Mouse (Mus musculus): ENCODE data around the gene Sf3a3. TPM values are rescaled to one million over a fixed set of nuclear protein-coding genes. Genes with fewer than 3 reads are reported as not detected.

The Sf3a3 gene
- total RNA-seq, 2 experiments from 2014 or later = 33.0 to 35.6 TPM

GRCm38 (mm10) chr4:124770624-124771023, 56.0 kb downstream of the Sf3a3 start:
- DNase-seq (ENCODE audit: extremely low spot score in 1 of 2, low spot score in 2 of 2) = no peak
- TF ChIP-seq CTCF (IDR thresholded peaks at IDR 0.05) = peak; percentile 48
- Histone ChIP-seq H3K4me3 (no peak overlapping the region), H3K27ac (no peak overlapping the region)
- intact Hi-C loops (cut with DNase I) = no loop called here

GRCm38 (mm10) chr4:124772125-124772524, 57.5 kb downstream of the Sf3a3 start:
- Histone ChIP-seq H3K27ac (peak overlapping the region; percentile 12; the same call in 1 of the 2 replicates), H3K4me3 (no peak overlapping the region)
- DNase-seq (ENCODE audit: extremely low spot score in 1 of 2, low spot score in 2 of 2) = no peak
- intact Hi-C loops (cut with DNase I) = no loop called here
- TF ChIP-seq CTCF (IDR thresholded peaks at IDR 0.05) = no peak

GRCm38 (mm10) chr4:124773449-124773848, 58.9 kb downstream of the Sf3a3 start:
- H3K4me3 ChIP-seq = no peak overlapping the region
- H3K27ac ChIP-seq = no peak overlapping the region
- intact Hi-C loops (cut with DNase I) = no loop called here
- no peak for TF ChIP-seq CTCF (IDR thresholded peaks at IDR 0.05)
- no peak for DNase-seq (ENCODE audit: extremely low spot score in 1 of 2, low spot score in 2 of 2)

GRCm38 (mm10) chr4:124773995-124774394, 59.4 kb downstream of the Sf3a3 start:
- DNase-seq (ENCODE audit: extremely low spot score in 1 of 2, low spot score in 2 of 2) = no peak
- TF ChIP-seq CTCF (IDR thresholded peaks at IDR 0.05) = no peak
- intact Hi-C loops (cut with DNase I) = no loop called here
- H3K27ac ChIP-seq = no peak overlapping the region
- H3K4me3 ChIP-seq = no peak overlapping the region

- no peak overlapping the region for H3K27ac ChIP-seq
- H3K4me3 ChIP-seq = no peak overlapping the region
- no peak for DNase-seq (ENCODE audit: extremely low spot score in 1 of 2, low spot score in 2 of 2)
- TF ChIP-seq CTCF (IDR thresholded peaks at IDR 0.05) = no peak
- intact Hi-C loops (cut with DNase I) = no loop called here
These were observed 59.9 kb downstream of the Sf3a3 start for GRCm38 (mm10) chr4:124774429-124774828.

GRCm38 (mm10) chr4:124781361-124781760, 66.8 kb downstream of the Sf3a3 start:
- no peak for TF ChIP-seq CTCF (IDR thresholded peaks at IDR 0.05)
- DNase-seq (ENCODE audit: extremely low spot score in 1 of 2, low spot score in 2 of 2) = no peak

More at GRCm38 (mm10) chr4:124781361-124781760, 66.8 kb downstream of the Sf3a3 start:
- Histone ChIP-seq H3K27ac (no peak overlapping the region), H3K4me3 (no peak overlapping the region)
- intact Hi-C loops (cut with DNase I) = no loop called here

Small RNA genes within 50 kb of the gene (microRNA-seq; reads per million reads assigned to microRNA genes)
- gene Gm24721 = 0 reads per million in 2 experiments
- gene Mir697 = 0 reads per million in 2 experiments
- 0.73 to 0.96 reads per million in 2 experiments for gene Mir698

Other genes starting within 250 kb of the Sf3a3 start
- under 1 TPM in 1 of 2 experiments, not detected in 1; 0.70 TPM for gene 3100002H09Rik, start 104.0 kb upstream of the Sf3a3 start, total RNA-seq (2021)
- gene Pou3f1, start 58.0 kb upstream of the Sf3a3 start, total RNA-seq (2021) = 10 to 100 TPM; 16.9 to 18.8 TPM
- gene Utp11, start 21.2 kb upstream of the Sf3a3 start, total RNA-seq (2021) = 10 to 100 TPM; 13.3 to 15.7 TPM
- 1 to 10 TPM; 1.4 to 2.2 TPM for gene Fhl3, start 14.1 kb upstream of the Sf3a3 start, total RNA-seq (2021)
- 10 to 100 TPM; 46.5 to 48.7 TPM for gene Inpp5b, start 27.1 kb downstream of the Sf3a3 start, total RNA-seq (2021)
- gene Mtf1, start 87.3 kb downstream of the Sf3a3 start, total RNA-seq (2021) = 10 to 100 TPM; 26.1 to 28.4 TPM
- gene Yrdc, start 135.9 kb downstream of the Sf3a3 start, total RNA-seq (2021) = 10 to 100 TPM; 29.8 to 33.8 TPM
- 10 to 100 TPM; 66.6 to 74.8 TPM for gene 1110065P20Rik, start 136.4 kb downstream of the Sf3a3 start, total RNA-seq (2021)
- gene Maneal, start 147.4 kb downstream of the Sf3a3 start, total RNA-seq (2021) = 10 to 100 TPM; 53.7 to 55.3 TPM
- 10 to 100 TPM; 60.5 to 69.6 TPM for gene Epha10, start 166.1 kb downstream of the Sf3a3 start, total RNA-seq (2021)
- gene 9930104L06Rik, start 222.3 kb downstream of the Sf3a3 start, total RNA-seq (2021) = 10 to 100 TPM; 18.9 to 20.3 TPM
- 1 to 10 TPM; 1.2 to 1.9 TPM for gene Cdca8, start 224.5 kb downstream of the Sf3a3 start, total RNA-seq (2021)